Mouse (Mus musculus) adrenal gland, postnatal 25 days (tissue): ENCODE data around the gene Gpr39. TPM values are rescaled to one million over a fixed set of nuclear protein-coding genes. Genes with fewer than 3 reads are reported as not detected.

Experiments
- DNase-seq: peaks from one replicate; pipeline ENCODE4 v3.0.0; 2021; ENCODE audit warnings: mixed read lengths
- total RNA-seq: library from RNA; stranded (reverse); gene quantifications from 2 replicates; pipeline ENCODE4 v1.2.3, GENCODE M21; 2021

Gene Gpr39
- total RNA-seq, 1 experiment from 2014 or later = 0.12 TPM

DNA sequence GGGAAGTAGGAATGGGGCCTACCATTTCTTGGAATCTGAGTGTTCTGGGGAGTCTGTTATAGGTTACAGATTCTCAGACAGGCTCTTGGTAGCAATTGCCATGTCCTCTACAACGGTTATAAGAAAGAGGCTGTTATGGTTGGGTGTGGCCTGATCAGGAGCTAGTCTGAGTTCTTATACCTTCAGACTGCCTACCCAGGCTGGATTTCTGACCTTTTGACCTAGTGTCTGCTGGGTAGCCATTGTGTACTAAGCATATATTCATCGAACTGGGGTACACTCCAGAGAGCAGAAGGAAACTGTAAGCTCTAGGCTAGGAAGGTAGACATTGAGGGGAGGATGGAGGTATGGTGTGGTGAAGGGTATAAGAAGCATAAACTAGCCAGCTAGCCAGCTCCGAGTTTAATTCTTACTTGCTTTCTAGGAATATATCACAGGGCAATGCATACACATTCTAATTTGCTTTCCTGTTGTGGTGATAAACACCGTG lies 24.4 kb downstream of the Gpr39 start:
- DNase-seq = no peak

DNA sequence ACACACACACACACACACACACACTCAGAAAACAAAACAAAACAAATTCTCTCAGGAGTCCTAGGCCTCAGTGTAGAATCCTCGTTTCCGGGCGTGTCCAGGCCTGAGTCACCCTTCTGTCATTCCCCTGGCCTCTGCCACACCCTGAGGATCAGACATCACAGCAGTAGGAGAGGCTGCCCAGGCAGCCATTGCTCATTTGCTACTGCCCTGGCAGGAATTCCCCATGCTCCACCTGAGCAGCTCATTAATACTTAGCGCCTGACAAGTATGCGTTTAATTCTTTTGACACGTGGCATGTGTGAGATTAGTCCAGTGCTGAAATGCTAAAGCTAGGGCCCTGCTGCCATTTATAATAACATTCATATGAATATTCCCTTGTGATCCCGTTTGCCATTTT lies 25.0 kb downstream of the Gpr39 start:
- no peak for DNase-seq

DNA sequence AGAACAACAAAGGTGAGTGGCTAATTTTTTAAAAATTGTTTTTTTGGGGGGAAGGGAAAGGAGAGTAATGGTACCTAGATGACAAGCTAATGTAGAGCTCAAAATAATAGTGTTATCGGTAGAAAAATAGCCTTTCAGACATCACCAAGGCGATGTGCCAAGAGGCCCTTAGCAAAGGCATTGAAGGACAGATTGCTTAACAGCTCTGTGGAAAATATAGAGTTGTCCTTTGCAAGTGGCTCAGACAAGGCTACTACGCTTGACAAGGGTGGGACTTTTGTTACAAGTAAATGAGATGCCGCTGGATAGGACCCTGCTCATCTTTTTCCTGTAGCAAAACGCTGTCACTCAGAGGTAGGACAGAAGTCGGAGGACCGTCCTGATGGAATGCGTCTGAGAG lies 25.5 kb downstream of the Gpr39 start:
- DNase-seq = peak; percentile 10

DNA sequence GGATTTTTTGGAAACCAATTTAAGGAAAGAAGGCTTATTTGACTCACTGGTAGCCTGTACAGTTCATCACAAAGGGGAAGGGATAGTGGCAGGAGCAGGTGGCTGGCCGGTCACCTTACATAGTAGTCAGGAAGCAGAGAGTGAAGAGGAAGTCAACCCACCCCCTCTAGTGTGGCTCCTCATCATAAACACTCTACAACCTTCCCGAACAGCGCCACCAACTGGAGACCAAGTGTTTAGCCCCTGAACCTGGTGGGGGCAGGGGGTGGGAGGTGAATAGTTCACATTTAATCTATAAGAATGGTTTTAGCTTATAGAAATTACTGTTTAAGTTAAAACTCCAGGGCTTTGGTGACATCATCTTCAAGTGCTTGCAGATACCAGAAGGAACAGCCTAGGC lies 28.6 kb downstream of the Gpr39 start:
- no peak for DNase-seq

DNA sequence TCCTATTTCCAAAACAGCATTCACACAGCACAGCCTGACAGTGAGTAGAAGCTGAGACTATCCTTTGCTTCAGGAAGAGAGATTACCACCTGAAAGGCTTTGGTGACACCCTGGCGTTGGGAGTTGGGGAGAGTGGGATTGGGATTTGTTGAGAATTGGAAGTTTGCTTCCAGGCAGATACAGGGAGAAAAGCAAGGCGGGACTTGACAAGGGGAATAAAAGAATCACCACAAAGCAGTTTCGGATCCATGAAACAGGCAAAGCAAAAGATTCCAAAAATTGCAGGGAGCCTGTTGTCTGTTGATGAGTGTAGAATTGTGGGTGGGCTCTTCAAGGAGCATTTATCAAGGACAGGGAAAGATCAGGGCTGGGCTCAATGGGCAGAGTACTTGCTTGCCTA lies 38.5 kb downstream of the Gpr39 start:
- DNase-seq = no peak

DNA sequence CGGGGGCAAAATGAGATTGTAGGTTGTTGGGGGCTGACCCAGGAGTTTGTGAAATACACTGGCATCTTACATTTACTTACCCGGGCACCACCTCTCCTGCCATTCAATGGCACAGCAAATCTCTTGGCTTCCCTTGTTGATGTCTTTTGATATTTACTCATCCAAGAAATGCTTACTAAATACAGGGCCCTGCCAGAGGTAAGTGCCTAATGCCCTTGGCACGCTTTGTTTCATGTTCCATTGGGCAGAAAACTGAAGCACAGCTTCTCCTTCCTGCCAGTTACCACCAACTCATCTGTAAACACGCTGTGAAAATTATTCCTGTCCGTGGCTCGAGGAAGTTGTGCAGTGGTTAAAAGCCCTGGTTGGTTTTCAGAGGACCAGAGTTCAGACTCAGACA lies 39.4 kb downstream of the Gpr39 start:
- no peak for DNase-seq

DNA sequence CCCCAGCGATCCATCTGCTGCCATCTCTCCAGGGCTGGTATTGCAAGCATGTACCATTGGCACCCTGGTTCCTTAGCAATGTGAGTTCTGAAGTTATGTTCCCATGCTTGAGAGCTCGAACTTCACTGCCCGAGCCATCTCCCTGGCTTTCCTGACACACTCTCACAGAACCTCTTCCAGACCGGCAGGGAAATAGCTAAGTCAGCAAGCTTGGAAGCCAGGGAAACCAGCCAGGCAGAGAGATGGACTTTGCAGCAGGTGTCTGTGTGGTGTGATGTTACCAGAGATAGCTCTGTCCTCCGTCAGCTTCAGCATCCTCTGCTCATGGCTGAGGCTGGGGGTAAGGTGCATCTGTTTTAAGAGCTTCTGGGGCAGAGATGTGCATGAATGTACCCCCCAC lies 41.1 kb downstream of the Gpr39 start:
- no peak for DNase-seq

DNA sequence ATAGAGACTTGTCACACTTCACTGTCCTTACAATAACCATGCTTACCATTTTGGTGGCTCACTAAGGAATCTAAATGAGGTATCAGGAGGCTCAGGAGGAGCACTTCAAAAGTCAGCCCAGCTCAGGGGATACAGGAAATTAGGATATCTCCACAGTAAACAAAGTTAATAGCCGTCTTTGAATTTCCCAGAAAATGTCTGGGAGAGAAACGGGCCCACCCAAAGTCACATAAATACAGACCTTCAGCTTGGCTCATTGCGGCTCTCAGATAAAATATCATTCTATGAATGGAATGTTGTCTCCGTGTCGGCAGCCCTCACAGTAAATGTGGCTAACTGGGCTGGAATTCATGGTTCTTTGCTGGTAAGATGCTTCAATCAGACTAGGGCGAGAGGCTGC lies 42.3 kb downstream of the Gpr39 start:
- DNase-seq = no peak

DNA sequence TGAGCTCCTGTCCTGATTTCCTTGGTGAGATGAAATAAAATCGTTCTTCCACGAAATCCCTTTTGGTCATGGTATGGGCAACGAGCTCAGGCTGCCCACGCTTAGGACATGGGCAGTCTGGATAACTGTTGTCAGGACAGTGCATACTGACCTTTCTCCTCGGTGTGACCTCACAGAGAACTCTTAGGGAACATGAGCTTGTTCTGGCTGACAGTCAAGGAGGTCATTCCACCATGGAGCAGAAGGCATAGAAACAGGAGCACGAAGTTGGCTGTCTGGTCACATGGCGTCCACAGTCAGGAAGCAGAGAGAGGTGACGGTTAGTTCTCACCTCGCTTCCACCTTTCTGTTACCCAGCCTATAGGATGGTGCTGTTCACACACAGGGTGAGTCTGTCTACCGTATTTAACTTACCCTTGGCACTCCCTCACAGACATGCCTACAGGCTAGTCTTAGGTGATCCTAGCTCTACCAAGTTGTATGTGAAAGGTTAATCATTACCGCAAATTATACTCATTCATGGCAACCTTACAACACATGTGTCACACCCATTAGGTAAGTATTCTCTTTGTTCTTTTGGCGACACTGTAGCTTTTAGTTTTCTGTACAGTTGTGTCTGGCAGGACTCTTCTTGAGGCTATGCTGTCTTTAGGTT lies 44.4 kb downstream of the Gpr39 start:
- DNase-seq = no peak

DNA sequence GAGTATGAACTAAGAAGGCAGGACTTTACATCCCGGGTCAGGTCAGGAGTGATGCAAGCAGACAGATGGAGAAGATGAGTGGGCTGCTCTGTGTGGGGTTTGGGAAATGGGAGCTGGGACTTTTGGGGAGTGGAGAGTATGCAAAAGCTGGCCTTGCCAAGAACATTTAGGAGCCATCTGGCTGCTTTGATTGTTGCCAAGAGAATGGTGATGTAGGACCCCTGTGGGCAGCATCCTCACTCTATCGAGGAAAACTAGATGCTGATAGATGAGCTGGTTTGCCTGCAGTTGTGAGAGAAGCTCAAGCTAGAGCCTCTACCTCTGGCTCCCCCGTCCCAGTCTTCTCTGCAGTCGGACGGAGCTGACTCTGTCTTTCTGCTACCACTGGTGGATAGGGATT lies 47.5 kb downstream of the Gpr39 start:
- DNase-seq = no peak

DNA sequence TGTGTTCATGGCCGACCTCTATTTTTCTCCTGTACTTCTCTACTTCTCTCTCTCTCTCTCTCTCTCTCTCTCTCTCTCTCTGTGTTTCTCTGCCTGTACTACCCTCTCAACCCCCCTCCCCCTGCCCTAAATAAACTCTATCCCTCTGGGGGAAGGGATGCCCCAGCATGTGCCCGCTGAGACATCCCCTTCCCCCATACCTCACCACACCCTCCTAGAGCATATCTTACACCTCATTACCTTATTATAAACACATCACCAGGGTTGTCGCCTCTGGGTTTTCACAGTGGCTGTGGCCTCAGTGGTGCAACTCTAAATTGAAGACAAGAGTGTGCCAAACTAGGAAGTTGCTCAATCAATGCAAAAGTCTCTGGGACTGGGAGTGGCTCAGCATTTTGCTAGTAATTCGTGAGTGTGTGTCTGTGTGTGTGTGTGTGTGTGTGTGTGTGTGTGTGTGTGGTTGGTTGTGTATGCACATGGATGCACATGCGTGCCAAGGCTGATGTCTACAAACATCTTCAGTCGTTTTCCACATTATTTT lies 52.3 kb downstream of the Gpr39 start:
- DNase-seq = no peak

DNA sequence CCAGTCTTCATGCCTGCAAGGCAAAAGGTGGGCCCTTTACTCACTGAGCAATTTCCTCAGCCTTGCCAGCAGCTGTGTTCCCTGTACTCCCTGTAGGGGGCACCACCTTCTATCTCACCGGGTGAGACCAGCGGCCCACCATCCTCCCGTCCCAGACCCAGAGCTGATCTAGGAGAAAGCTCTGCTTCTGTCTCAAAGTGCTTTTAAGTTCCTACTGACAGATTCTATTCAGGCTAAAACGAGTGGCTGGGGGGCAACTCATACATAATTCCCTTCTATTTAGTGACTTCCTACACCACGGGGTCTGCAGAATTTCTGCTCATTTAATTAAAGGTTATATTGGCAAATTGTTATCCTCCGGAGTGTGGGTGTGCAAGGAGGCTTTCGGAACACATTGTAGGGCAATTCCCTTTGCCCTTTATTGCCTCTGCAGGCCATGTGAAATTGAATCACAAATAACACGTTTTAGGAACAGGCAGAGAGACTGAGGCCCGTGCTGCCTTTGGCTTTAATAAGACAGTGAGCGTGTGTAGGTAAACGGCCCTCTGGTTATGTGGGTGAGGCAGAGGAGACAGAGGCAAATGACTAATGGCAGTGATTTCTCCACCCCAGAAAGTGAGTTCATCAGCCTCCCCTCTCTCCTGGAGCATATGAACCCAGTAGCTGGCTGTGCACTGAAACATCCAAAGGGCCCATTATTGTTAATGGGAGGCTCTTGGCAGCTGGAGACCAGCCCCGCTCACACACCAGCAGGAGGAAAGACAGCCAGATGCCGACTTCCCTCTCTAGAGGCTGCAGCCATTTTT lies 53.1 kb downstream of the Gpr39 start:
- no peak for DNase-seq

DNA sequence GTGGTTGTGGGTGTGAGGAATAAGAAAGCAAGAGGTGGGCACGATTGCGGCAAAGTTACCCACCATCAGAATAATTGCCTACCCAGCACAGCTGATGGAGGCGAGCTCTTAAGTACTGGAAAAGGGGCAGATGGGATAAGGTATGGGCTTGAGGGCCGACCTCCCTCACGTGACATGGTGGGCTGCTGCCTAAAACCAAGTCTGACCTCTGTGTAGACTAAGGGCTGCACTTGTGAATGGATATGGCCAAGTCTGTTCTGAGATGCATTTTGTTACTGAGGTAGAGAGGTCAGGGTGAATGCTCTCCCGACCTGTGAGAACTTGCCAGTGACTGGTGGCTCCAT lies 53.7 kb downstream of the Gpr39 start:
- no peak for DNase-seq

DNA sequence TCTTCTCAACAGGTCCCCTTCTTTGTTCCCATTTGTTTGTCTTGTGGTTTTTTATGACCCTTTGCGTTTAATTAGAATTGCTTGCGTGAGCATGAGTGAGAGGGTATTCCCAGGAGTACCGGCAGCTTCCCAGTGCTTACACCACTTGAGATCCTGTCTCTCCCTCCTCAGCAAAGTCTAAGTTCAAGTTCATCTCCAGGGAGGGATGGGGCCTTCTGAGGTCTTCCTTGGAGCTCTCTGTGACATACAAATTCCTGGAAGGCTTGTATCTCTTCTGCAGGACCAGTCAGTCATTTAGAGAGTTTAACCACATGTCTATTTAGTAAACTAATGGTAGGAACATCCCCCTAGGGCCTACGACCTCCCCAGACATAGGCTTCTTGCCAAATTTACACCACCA lies 55.1 kb downstream of the Gpr39 start:
- no peak for DNase-seq

DNA sequence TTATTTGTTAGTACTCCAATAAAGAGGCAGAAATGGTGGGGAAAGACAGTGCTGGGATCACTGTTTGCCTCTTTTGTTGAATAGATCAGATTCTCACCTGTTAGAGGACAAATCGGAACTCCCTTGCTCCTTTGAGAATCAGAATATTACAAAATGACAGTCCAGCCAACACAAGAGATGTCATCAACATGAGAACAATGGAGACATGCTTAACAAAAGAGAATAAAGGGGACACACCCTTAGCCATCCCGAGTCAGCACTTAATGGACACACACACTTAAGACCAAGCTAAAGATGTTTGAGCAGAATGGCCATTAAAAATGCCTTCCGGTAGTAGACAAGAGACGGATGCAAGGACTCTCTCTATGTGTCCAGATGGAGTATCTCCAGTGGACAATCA lies 68.0 kb downstream of the Gpr39 start:
- DNase-seq = no peak

DNA sequence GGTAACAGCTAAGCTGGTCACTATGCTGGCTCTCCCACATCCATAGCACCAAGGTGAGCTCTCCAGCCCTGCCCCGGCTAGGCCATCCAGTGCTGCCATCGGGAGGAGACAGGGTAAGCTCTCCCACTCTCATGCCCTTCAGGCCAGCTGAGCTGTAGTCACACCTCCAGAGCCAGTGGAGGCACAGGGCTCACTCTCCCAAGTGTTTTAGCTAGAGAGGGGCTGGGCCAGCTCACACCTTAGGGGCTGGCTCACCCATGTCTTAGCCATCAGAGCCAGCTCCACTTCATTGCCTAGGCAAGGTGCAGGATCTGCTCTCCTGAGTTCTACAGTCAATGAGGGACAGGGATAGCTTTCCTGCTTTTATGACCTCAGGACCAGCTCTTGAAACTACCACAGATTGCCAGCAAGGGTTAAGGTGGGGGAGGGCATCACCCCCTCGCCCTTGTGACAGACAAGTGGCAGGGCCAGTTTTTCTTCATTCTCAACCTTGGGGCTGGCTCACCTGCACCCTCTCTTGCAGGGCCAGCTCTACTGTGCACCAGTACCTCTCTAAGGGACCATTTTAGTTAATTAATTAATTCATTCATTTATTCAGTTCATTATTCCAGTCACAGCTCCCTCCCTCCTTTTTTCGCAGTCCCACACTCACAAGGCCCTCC lies 78.7 kb downstream of the Gpr39 start:
- no peak for DNase-seq

DNA sequence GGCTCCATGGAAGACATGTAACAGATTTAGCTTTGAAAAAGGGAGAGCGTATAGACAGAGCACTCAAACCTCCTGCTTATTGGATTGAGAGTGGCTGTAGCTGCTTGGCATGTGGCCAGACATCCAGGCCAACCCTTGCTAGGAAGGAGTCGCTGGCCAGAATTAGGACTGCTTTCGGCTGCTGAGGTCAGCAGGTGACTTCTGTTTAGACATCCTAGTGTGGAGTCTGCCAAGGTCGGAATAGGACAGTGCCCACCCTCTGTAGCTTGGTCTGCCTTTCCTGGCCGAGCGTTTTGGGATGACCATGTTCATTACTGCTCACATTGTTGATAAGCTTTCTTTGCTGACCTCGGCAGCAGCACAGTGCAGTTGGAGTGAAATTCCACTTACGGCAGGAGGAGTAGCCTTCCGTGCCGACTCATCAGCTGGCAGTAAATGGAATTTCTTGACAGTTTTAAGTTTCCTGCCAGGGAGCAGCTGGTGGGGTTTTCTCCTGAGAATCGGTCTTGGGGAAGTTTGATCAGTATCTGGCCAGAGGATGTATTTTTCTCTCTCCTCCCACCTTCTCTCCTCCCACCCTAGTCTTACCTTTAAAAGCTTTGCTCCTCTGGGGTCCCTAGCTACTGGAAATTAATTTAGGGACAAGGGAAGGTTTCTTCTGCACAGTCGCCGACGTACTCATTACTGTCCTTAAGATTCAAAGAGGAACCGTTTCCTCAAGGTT lies 83.3 kb downstream of the Gpr39 start:
- peak; percentile 37 for DNase-seq

DNA sequence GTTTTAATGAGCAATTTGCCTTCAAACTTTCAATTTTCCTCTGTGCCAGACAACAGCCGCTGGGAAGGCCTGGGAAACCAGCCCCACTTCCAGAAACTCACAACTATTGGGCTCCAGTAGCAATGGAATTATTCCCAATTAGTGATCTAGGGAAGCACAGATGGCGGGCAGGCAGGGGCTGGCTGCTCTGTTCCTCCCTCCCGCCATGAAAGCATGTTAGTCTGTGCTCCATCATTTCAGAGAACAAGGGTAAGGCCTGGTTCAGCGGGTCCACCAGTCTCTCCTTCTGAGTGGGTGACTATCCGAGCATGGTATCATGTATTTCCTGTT lies 83.9 kb downstream of the Gpr39 start:
- DNase-seq = no peak

DNA sequence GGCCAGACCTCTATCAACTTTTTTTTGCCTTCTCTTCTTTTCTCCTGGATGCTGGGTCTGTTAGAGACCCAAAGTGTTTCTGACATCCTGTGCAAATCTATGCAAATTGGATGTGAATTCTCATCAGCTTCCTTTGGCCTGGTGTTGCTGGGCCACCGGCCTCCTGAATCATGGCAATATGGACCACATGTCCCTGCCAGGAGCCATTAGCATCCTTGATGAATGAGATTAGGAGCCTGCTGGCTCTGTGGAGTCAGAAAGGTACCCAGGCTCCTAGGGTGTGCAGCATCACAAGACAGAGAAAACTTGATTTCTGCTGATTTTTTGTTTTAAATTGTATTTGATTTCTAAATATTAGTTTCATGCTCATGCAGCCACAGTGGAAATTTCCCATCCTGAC lies 85.3 kb downstream of the Gpr39 start:
- no peak for DNase-seq

DNA sequence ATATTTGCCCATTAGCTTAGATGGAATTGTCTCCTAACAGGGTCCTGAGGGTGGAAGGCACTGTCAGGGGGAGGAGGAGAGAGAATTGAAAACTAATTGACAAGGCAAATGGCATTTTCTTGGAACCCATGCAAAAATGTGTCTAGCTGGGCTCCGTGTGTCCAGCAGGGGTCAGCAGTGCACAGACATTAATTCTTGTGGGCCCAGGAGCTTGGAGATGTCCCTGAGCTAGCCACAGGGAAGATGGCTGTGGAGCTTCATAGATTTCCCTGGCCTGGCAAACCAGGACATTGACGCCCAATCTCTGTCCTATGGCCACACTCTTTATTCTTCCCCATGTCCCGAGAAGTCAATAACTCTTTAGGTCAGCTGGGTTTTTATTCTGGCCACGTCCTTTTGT lies 113.0 kb downstream of the Gpr39 start:
- DNase-seq = peak; percentile 71

DNA sequence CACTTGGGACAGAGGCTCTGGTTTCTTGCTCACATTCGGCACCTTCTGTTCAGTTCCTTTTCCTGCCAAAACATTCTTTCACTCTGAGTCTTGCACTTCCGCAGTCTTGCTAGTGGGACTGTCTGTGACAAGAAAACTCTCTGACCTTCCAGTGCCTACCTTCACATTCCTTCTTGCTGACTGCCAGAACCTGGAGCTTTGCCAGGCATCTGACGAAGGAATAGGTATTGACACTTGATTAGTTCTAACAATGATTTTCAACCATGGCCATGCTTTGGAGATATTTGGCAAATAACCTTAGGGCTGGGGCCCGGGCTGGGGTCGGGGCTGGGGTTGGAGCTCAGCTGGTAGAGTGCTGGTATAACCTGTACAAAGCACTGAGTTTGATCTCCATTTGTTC lies 123.7 kb downstream of the Gpr39 start:
- no peak for DNase-seq

DNA sequence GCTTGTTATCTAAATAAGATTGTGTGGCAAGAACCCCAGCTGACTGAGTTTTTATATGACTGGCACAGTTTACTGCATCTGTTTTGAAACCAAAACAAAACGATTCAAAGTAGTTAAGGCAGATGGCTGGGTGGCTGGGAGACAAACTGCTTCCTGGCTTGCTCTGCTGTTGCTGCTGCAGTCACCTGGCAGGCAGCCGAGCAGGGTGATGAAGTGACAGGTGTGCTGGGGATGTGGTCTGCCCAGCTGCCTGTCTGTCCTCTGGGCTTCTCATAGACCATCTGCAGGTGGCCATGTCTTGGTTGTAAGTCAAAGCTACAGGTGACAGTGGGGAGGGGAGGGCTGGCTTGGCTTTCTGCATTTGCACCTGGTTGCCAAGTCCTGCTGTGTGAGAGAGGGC lies 131.6 kb downstream of the Gpr39 start:
- DNase-seq = no peak
